Mouse (Mus musculus) CH12.LX (cell line): ENCODE measurements at regions not wholly inside any gene's neighbourhood (a gene's known extent, or its start where the extent isn't known, plus 50 kb on each side); places are given as distances from the start of the nearest gene placed in this dataset.

Source experiments
- CHD2 ChIP-seq: IDR thresholded peaks from 2 replicates; pipeline ENCODE4 v1.6.1; 2011; ENCODE audit warnings: low read length, improper control_type of control experiment
- CTCF ChIP-seq, 2 experiments: IDR thresholded peaks in 1 of 2; conservative IDR thresholded peaks in 1 of 2; 2 replicates each; pipeline ENCODE4 v1.5.1; 2011 to 2012; ENCODE audit warnings: low read depth in 2 of 2, low read length in 2 of 2, improper control_type of control experiment in 1 of 2, inconsistent platforms in 1 of 2, mild to moderate bottlenecking in 1 of 2, moderate library complexity in 1 of 2
- EP300 ChIP-seq: IDR thresholded peaks from 2 replicates; pipeline ENCODE4 v1.6.1; 2011; ENCODE audit warnings: low read length, improper control_type of control experiment
- GABPA ChIP-seq: IDR thresholded peaks from 2 replicates; pipeline ENCODE4 v1.6.1; 2012; ENCODE audit warnings: low read depth, low read length, improper control_type of control experiment, inconsistent platforms; ENCODE audit not compliant: insufficient replicate concordance
- HCFC1 ChIP-seq: IDR thresholded peaks from 2 replicates; pipeline ENCODE4 v1.6.1; 2012; ENCODE audit warnings: low read depth, mild to moderate bottlenecking, inconsistent platforms, low read length, improper control_type of control experiment
- JUND ChIP-seq: conservative IDR thresholded peaks from 2 replicates; pipeline ENCODE4 v1.6.1; 2011; ENCODE audit warnings: low read depth, low read length, improper control_type of control experiment
- MEF2A ChIP-seq: IDR thresholded peaks from 2 replicates; pipeline ENCODE4 v1.6.1; 2014; ENCODE audit warnings: low read depth, mild to moderate bottlenecking, inconsistent platforms, low read length, improper control_type of control experiment, borderline replicate concordance
- MXI1 ChIP-seq: IDR thresholded peaks from 2 replicates; pipeline ENCODE4 v1.6.1; 2011; ENCODE audit warnings: mild to moderate bottlenecking, low read depth, low read length, improper control_type of control experiment
- POLR2A ChIP-seq: IDR thresholded peaks from 2 replicates; pipeline ENCODE4 v1.6.1; 2011; ENCODE audit warnings: low read depth, mild to moderate bottlenecking, improper control_type of control experiment, low read length
- POLR2AphosphoS2 ChIP-seq: IDR thresholded peaks from 2 replicates; pipeline ENCODE4 v1.6.1; 2011; ENCODE audit warnings: low read depth, low read length, improper control_type of control experiment
- SIN3A ChIP-seq: IDR thresholded peaks from 2 replicates; pipeline ENCODE4 v1.6.1; 2012; ENCODE audit warnings: low read length, improper control_type of control experiment, inconsistent platforms
- TCF12 ChIP-seq: IDR thresholded peaks from 2 replicates; pipeline ENCODE4 v1.6.1; 2014; ENCODE audit warnings: low read depth, mild to moderate bottlenecking, inconsistent platforms, low read length, improper control_type of control experiment
- USF2 ChIP-seq: conservative IDR thresholded peaks from 2 replicates; pipeline ENCODE4 v1.6.1; 2011; ENCODE audit warnings: low read depth, low read length, improper control_type of control experiment
- ZC3H11A ChIP-seq: IDR thresholded peaks from 2 replicates; pipeline ENCODE4 v1.6.1; 2012; ENCODE audit warnings: low read depth, mild to moderate bottlenecking, inconsistent platforms, low read length, improper control_type of control experiment

DNA sequence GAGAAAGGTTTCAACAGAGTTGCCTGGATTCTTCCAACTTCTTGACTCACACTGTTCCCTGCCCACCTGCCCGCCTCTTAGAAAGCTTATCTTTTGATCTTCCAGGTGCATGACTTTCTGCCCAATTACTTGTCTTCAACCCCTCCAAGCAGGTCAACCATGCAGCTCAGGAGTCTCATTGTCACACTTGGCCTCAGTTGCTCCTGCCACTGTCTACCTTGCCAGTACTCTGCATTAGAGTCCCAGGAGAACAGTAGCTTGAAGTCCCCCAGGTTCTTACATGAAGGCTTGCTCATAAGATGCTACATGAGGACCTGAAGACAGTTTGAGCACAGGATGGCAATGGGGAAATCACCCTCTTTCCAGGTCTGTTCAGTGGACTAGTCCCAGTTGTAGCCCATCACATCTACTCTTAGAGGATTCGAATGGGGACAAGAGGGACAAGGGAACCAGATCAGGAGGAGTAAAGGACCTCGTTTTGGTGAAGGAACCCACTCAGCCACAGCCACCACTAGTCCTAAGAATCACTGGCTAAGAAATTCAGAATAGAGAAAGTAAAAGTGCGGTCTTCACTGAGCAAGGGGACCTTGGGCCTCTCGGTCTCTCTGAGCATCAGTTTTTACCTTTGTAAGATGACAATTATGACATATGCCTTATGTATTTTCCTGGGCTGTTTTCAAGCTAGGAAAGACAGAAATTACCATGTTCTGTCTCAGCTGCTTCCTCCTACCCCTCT, 185.3 kb upstream of the Bcl6 start:
- TF ChIP-seq MEF2A (no peak), CTCF (conservative IDR thresholded peaks at IDR 0.05 in 1 of 2, IDR thresholded peaks at IDR 0.05 in 1 of 2; ENCODE audit: low read depth in 2 of 2, low read length in 2 of 2) (no peak), JUND (no peak), POLR2A (no peak), GABPA (no peak), CHD2 (no peak), SIN3A (no peak), MXI1 (no peak), POLR2AphosphoS2 (no peak), TCF12 (no peak), HCFC1 (no peak), EP300 (no peak), ZC3H11A (no peak), USF2 (no peak)
